Mouse (Mus musculus): Measurements from ENCODE around the gene Zswim3. TPM values are rescaled to one million over a fixed set of nuclear protein-coding genes. Genes with fewer than 3 reads are reported as not detected.
"Not testable (repeated sequence)": the region's sequence is repeated elsewhere in the genome, so short reads cannot be mapped to it uniquely, and the experiment has no call there.

Zswim3 gene
- total RNA-seq, 1 experiment from 2014 or later, result 1.9 TPM

DNA sequence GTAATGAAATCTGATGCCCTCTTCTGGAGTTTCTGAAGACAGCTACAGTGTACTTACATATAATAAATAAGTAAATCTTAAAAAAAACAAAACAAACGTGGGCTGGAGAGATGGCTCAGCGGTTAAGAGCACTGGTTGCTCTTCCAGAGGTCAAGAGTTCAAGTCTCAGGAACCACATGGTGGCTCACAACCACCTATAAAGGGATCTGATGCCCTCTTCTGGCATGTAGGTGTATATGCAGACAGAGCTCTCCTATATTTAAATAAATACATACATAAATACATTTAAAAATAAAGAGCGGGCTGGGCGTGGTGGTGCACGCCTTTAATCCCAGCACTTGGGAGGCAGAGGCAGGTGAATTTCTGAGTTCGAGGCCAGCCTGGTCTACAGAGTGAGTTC lies 6.3 kb upstream of the Zswim3 start:
- not testable (repeated sequence) for ATAC-seq (replicated peaks; ENCODE audit: insufficient number of reproducible peaks, low FRiP score, low TSS enrichment, poor library complexity, severe bottlenecking)

DNA sequence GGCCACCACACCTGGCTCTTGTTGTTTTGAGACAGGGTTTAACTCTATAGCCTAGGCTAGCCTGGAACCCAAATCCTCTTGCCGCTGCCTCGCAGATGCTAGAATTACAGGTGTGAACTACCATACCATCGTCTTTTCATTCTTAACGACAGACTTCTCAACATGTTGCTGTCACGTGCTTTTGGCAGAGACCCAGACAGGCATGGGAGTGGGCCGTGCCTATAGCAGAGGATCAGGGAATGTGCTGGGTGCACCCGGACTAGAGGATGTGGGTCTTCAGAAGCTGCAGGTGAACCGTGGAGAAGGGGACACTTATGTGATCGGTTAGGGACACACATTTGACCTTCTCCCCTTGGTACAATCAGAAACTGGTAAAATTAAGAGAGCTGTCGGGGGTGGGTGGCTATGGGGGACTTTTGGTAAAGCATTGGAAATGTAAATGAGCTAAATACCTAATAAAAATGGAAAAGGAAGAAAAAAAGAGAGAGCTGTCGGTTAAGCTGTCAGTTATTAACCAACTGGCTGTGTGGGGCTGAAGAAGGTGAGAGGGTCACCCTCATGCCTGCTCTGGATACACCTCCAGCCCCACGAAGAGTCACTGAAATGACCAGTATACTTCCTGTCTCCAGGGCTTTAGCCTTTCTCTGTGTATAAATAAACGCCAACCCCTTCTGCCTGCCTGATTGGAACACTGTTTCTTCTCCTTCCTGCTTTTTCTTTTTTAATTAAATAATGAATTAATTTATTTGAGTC lies 4.5 kb upstream of the Zswim3 start:
- no peak for ATAC-seq (replicated peaks; ENCODE audit: insufficient number of reproducible peaks, low FRiP score, low TSS enrichment, poor library complexity, severe bottlenecking)

DNA sequence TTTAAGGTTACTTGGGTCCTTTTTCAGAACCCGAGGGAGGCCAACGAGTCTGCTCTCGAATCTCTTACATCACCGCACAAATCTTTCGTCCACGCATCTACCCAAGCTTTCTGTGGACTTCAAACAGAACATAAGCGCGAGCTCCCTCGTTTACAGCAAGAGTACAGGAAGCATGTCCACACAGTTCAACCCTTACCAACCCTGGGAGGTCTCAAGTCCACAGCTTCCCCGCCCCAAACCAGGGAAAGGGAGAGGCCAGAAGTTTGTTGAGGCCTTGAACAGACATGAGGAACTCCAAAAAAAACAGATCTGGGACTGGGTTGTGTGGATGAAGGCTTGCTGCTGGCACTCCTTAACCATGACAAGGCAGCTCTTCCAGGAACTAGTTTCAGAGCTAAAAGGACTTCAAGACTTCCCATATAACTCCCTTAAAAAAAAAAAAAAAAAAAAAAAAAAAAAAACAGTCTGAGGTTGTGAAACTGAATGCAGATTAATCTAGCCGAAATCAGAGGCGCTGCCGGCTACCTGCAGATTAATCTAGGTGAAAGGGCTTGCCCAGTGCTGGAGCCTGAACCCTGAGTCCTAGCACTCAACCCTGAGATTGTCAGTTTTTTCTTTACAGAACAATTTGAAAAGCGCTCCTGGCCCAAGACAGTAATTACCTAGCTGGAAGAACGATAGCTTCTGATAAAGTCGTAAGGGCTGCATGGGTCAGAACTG lies 1.5 kb upstream of the Zswim3 start:
- no peak for ATAC-seq (replicated peaks; ENCODE audit: insufficient number of reproducible peaks, low FRiP score, low TSS enrichment, poor library complexity, severe bottlenecking)

DNA sequence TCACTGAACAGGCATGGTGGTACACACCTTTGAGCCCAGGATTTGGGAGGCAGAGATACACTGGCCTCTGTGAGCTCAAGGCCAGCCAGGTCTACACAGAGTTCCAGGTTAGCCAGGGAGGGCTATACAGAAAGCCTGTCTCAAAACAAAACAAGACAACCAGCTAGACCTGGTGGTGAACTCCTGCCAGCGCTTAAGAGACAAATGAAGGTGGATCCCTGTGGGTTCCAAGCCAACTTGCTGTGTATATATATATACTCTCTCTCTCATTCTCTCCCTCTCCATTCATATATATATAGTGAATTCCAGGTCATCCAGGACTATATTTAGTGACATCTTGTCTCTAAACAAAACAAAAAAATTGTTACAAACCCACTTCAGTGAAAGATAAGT lies 981 bp upstream of the Zswim3 start:
- ATAC-seq (replicated peaks; ENCODE audit: insufficient number of reproducible peaks, low FRiP score, low TSS enrichment, poor library complexity, severe bottlenecking), result no peak

DNA sequence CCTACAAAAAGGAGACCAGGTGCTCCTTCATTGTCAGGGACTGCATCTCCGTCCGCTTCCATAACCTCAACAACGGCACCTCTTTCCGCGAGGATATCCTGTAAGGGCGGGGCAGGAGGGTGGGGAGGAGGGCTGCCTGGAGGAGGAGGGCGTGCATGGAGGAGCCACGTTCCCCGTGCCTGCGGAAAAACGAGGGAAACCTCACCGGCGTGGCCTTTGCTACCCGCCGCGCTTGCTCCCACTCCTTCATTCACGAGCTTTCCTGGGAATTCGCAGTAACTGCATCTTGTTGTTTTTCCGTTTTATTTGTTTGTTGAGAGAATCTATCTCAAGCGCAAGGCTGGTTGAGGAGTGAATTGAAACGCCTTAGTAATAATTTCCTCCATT lies 427 bp downstream of the Zswim3 start:
- ATAC-seq (replicated peaks; ENCODE audit: insufficient number of reproducible peaks, low FRiP score, low TSS enrichment, poor library complexity, severe bottlenecking), result 0 out of 2 replicates have a peak, but pooled peaks have one; percentile 2

DNA sequence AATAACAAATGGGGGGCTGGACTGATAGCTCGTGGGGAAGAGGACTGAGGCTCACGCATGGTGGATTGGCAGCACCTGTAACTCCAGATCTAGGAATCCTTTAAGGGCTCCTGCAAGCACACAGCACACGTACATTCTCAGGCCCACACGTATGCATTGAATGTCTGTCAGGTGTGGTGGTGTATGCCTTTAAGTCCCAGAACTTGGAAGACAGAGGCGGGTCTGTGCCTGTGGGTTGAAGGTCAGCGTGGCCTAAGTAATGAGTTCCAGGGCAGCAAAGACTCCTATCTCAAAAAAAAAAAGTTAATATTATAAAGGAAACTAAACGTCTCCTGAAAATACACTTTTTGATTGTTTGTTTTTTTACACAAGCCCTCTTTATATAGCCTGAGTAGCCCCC lies 1.7 kb downstream of the Zswim3 start:
- no peak for ATAC-seq (replicated peaks; ENCODE audit: insufficient number of reproducible peaks, low FRiP score, low TSS enrichment, poor library complexity, severe bottlenecking)

DNA sequence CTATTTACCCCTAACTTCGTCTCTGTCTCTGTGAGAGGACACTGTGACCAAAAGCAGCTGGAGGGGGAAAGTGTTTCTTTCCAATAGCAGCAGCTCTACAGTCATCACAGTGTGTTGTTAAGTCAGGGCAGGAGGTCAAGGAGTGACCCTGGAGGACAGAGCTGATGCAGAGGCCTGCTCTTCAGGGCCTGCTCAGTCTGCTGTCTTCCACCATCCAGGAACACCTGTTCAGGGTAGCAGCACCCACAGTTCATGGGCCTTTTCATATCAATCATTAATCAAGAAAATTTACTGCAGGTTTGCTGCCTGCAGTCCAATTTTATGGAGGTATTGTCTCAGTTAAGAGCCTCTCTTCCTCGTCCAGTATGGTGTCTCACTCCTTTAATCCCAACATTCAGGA lies 8.7 kb downstream of the Zswim3 start:
- ATAC-seq (replicated peaks; ENCODE audit: insufficient number of reproducible peaks, low FRiP score, low TSS enrichment, poor library complexity, severe bottlenecking), result no peak

DNA sequence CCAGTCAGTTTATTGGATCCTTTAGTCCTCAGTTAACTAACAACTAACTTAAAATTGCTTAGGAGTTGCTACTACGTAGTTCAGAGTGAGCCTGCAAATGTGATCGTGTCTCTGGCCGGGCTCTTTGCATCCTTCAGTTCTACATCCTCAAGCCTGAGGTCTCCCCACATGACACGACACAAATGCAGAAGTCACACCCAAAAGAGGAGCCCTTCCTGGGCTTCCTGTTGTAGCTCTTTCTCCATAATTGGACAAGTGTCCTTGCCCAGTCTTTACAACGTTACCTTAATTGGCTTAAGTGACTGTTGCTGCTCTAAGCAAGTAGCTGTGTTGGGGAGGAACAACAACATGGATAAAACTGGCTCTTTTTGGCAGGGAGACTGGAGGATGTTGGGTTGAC lies 10.4 kb downstream of the Zswim3 start:
- peak; percentile 81 for ATAC-seq (replicated peaks; ENCODE audit: insufficient number of reproducible peaks, low FRiP score, low TSS enrichment, poor library complexity, severe bottlenecking)

DNA sequence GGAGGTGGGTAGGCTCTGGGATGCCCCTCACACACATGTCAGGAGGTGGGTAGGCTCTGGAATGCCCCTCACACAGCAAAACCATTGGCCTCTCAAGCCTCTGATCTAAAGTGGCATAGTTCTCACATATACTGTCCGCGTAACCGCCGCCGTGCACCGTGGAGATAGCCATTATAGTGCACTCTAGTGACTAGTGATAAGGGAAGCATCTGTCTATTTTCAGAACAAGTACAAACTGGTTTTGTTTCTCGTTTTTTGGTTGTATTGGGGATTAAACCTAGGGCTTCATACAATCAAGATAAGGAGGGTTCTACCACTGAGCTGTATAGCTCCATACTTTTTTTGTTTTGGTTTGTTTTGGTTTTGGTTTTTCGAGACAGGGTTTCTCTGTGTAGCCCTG lies 10.9 kb downstream of the Zswim3 start:
- no peak for ATAC-seq (replicated peaks; ENCODE audit: insufficient number of reproducible peaks, low FRiP score, low TSS enrichment, poor library complexity, severe bottlenecking)

DNA sequence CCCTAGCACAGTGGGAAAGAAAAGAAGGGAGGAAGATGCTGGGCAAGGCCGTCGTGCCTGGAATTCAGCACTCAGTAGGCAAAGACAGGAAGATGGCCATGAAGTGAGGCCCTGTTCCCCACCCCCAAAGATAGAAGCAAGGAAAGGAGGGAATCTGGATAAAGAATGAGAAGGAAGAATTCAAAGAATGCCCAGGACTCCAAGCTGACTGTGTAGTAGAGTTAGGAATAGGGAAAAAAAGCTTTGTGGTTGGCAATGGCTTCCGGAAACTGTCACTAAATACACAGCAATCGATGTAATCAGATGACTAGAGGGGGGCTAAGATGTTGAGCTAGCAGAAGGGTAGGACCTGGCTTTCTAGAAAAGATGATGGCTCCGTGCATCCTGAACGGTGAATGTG lies 12.3 kb downstream of the Zswim3 start:
- no peak for ATAC-seq (replicated peaks; ENCODE audit: insufficient number of reproducible peaks, low FRiP score, low TSS enrichment, poor library complexity, severe bottlenecking)

DNA sequence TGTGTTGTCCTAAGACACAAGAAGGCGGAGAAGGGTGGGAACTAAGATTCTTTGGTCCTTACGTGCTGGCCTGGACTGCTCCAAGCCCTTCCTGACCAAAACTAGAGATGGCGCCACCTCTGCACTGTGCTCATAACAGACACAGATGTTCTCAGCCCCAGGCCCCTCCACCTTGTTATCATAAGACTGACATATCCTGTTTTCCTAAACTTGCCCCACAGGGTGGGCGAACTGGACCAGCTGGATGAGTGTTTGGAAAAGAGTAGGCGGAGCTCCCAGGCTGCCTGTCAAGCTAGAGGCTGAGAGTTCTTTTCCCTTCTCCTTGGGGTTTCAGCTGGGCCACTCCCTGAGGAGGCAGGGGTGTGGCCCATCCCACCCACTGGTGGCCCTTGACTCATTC lies 12.8 kb downstream of the Zswim3 start:
- ATAC-seq (replicated peaks; ENCODE audit: insufficient number of reproducible peaks, low FRiP score, low TSS enrichment, poor library complexity, severe bottlenecking), result no peak

DNA sequence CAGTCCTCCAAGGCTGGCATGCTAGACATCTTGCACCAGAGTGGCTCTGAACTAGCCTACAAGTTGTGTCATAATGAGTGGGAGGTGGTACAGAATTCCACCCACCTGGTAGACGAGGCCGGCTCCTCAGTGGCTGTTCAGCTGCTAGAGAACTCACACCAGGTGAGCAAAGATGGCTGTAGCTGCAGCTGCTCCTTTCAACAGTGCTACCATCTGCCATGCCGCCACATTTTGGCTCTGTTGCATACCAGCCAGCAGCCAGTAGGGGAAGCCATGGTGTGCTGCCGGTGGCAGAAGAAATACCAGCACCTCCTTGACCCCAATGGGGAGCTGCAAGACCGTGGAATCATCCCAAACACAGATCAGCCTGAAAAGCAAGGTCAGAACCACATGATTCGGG lies 16.2 kb downstream of the Zswim3 start:
- ATAC-seq (replicated peaks; ENCODE audit: insufficient number of reproducible peaks, low FRiP score, low TSS enrichment, poor library complexity, severe bottlenecking), result no peak

DNA sequence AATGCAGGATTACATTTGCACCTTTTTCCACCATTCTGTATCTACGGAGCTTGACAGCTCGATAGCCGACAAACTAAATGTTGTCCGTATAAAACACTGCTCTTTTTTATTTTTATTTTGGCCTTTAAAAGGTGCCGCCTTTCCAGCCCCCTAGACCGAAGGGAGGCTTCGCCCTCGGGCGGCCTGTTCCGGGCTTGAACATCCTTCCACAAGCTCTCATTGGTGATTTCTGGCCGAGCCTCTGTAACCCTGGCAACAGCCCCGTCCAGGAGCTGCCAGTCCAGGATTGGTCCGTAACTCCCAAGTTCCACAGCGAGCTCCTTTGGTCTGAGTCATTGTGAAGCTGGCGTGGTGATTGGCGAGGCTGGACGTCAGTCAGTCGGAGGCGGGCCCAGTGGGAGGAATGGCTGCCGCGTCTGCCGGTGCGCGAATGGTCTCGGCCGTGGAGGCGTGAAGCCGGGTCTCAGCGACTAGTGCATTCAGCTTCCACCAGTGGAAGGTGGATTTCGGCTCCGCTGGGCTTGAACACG lies 17.8 kb downstream of the Zswim3 start, which contains the start of gene Zswim1:
Gene Zswim1 (plus strand): TSS at position 51 of the 530 bp plus-strand sequence.
- ATAC-seq (replicated peaks; ENCODE audit: insufficient number of reproducible peaks, low FRiP score, low TSS enrichment, poor library complexity, severe bottlenecking), result peak; percentile 96

DNA sequence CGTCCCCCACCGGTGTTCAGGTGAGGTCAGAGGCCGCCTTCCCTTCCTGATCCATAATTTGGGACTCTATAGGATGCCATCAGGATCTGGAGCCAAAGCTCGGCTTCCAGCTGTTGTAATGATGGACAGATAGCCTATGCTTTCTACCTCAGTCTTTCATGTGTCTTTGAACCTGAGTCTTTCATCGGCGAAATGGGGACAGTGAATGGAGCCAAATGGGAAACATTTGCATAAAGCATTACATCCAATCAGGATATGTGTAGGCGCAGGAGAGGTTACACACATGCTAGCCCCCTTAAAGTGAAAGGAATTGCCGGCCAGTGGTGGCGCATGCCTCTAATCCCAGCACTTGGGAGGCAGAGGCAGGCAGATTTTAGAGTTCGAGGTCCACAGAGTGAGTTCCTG lies 18.3 kb downstream of the Zswim3 start:
- ATAC-seq (replicated peaks; ENCODE audit: insufficient number of reproducible peaks, low FRiP score, low TSS enrichment, poor library complexity, severe bottlenecking), result peak; percentile 14; the same call in 1 of the 2 replicates

DNA sequence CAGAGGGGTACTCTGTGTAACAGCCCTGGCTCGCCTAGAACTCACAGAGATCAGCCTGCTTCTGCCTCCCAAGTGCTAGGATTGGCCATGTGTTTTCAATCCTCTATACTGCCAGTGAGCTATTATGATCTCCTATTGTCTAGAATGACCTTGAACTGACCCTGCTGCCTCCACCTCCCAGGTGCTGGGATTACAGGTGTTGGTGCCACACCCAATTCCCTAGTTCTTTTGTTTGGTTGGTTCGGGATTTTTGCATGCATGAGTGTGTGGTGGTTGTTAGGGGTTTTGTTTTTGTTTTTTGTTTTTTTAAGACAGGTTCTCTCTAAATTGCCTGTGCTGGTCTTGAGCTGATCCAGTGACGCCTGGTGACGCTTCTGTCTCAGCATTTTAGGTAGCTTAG lies 19.1 kb downstream of the Zswim3 start:
- no peak for ATAC-seq (replicated peaks; ENCODE audit: insufficient number of reproducible peaks, low FRiP score, low TSS enrichment, poor library complexity, severe bottlenecking)

DNA sequence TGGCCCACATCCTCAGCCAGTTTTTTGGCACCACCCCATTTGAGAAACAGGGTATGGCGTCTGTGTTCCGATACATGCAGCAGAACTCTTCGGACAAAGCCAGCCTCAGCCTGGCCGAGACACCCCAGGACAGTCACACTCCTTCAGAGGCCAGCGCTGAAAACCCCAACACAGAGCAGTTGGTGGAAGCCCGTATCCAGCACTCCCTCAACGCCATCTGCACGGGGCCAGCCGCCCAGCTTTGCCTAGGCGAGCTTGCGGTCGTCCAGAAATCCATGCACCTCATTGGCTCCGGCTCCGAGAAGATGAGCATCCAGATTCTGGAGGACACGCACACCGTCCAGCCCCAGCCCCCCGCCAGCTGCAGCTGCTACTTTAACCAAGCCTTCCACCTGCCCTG lies 20.6 kb downstream of the Zswim3 start:
- ATAC-seq (replicated peaks; ENCODE audit: insufficient number of reproducible peaks, low FRiP score, low TSS enrichment, poor library complexity, severe bottlenecking), result no peak

DNA sequence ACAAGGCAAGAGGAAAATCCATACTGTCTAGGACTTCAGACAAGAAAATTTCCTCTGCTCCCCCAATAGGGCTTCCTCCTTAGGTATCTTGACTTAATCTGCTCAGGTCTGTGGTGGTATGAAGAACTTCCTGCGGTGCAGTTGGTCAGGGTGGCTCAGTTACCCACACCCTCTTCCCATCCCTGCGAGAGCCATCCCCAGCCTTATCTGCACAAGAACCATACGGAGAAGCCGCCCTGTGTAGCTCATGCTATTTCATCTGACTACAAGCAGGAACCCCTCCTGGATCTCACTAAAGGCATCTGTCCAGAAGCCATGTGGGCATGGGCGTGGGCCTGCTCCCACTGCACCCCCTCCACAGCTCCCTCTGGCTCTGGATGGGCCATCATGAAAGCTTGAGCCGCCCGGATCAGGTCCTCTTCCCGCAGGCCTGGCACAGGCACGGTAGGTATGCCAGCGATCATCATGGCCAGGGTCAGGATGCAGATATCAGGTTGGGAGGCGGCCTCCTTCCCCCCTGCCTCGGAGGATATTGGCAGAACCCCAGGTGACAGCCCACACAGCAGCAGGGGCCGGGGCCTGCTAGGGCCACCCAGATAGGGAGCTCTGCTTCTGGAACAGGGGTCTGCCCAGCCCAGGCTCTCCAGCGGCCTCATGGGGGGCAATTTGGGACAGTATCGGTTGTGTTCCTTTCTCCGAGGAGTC lies 22.4 kb downstream of the Zswim3 start:
- ATAC-seq (replicated peaks; ENCODE audit: insufficient number of reproducible peaks, low FRiP score, low TSS enrichment, poor library complexity, severe bottlenecking), result no peak

DNA sequence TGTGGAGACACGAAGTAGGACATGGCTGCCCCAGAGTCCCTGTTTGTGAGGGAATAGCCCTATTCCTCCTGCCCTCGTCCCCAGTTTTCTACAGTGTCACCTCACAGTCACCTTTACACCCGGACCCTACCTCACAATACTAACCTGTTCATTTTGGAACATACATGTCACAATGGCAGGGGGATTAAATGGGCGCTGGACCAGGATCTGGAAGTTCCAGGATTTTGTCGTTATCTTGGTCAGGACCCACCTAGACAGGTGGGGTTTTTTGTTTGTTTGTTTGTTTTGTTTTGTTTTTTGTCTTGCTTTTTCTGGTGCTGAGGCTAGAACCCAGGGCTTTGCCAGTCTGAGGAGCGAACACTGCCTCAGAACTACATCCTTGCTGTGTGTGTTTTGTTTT lies 23.5 kb downstream of the Zswim3 start, which contains the start of gene Spata25:
Gene Spata25 (minus strand): TSS at position 101 of the 400 bp plus-strand sequence.
- no peak for ATAC-seq (replicated peaks; ENCODE audit: insufficient number of reproducible peaks, low FRiP score, low TSS enrichment, poor library complexity, severe bottlenecking)

DNA sequence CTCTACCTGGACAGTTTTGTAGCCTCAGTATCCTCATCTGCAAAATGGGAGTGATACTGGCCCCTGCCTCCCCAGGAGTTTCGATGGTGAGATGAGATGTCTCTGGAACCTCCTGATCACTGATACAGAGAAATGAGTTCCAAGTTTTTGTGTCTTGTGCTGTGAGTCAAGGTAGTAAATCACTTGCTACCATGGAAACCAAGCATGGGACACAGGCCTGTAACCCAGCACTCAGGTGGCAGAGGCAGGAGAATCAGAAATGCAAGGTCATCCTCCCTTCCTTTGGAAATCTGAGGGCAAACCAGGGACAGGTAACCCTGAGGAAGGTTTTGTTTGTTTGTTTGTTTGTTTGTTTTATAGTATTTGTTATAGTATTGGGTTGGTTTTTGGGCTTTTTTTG lies 24.2 kb downstream of the Zswim3 start:
- ATAC-seq (replicated peaks; ENCODE audit: insufficient number of reproducible peaks, low FRiP score, low TSS enrichment, poor library complexity, severe bottlenecking), result no peak

Measured in monocyte, adult 5-6 weeks (primary cell).